Mouse (Mus musculus): Measurements from ENCODE around the gene Stk10. TPM values are rescaled to one million over a fixed set of nuclear protein-coding genes. Genes with fewer than 3 reads are reported as not detected.

The Stk10 gene
- 1.3 and 2.3 TPM in 2 replicates for polyA plus RNA-seq (2014; fragmentation: Nextera tagmentation; extraction: Ambion mirVana)

- peak within 1 kb of the TSS; percentile 55 for H3K4me3 ChIP-seq (ENCODE audit: low read depth, low read length)
- ATAC-seq (ENCODE audit: low FRiP score), result peak; percentile 85
- H3K27me3 ChIP-seq (ENCODE audit: control insufficient read depth, insufficient read depth, low read length), result peaks cover 11% of the 10 kb centered on the region
These were observed at the start of gene Stk10 for GRCm38 (mm10) chr11:32532765-32533481. Gene Stk10, plus strand, starts transcription at chr11:32533305.

GRCm38 (mm10) chr11:32485290-32485689 is 47.8 kb upstream of the Stk10 start:
- Histone ChIP-seq H3K9me3 (ENCODE audit: control insufficient read depth, low read length) (no peaks in the 10 kb centered on the region), H3K4me2 (replicated peaks; ENCODE audit: low read depth, low read length) (no peak overlapping the region), H3K27me3 (ENCODE audit: control insufficient read depth, insufficient read depth, low read length) (no peaks in the 10 kb centered on the region), H3K36me3 (ENCODE audit: control insufficient read depth, insufficient read depth, low read length) (no peaks in the 10 kb centered on the region), H3K27ac (ENCODE audit: low read depth, low read length) (no peak overlapping the region), H3K4me3 (ENCODE audit: low read depth, low read length) (no peak overlapping the region), H3K9ac (ENCODE audit: low read depth, low read length) (no peak overlapping the region), H3K4me1 (replicated peaks; ENCODE audit: control insufficient read depth, insufficient read depth, low read length) (no peaks in the 10 kb centered on the region)
- WGBS, result 74% methylated on average over 3 of the region's 3 CpGs
- ATAC-seq (ENCODE audit: low FRiP score) (no peak), DNase-seq (ENCODE audit: low spot score) (no peak)

More at GRCm38 (mm10) chr11:32532765-32533481, at the start of gene Stk10:
- Histone ChIP-seq H3K4me2 (replicated peaks; ENCODE audit: low read depth, low read length) (peak within 1 kb of the TSS; percentile 94), H3K4me1 (replicated peaks; ENCODE audit: control insufficient read depth, insufficient read depth, low read length) (no peaks in the 10 kb centered on the region), H3K9ac (ENCODE audit: low read depth, low read length) (peak within 1 kb of the TSS; percentile 66), H3K36me3 (ENCODE audit: control insufficient read depth, insufficient read depth, low read length) (no peaks in the 10 kb centered on the region), H3K9me3 (ENCODE audit: control insufficient read depth, low read length) (no peaks in the 10 kb centered on the region), H3K27ac (ENCODE audit: low read depth, low read length) (no peak within 1 kb of the TSS)
- under 1% methylated on average over 51 of the region's 82 CpGs for WGBS
- DNase-seq (ENCODE audit: low spot score), result peak; percentile 84

GRCm38 (mm10) chr11:32486621-32487020 is 46.5 kb upstream of the Stk10 start:
- Histone ChIP-seq H3K9me3 (ENCODE audit: control insufficient read depth, low read length) (no peaks in the 10 kb centered on the region), H3K4me1 (replicated peaks; ENCODE audit: control insufficient read depth, insufficient read depth, low read length) (no peaks in the 10 kb centered on the region)
- 57% methylated on average over 3 of the region's 3 CpGs for WGBS

GRCm38 (mm10) chr11:32487501-32487900 is 45.6 kb upstream of the Stk10 start:
- Histone ChIP-seq H3K27ac (ENCODE audit: low read depth, low read length) (no peak overlapping the region), H3K9ac (ENCODE audit: low read depth, low read length) (no peak overlapping the region), H3K4me2 (replicated peaks; ENCODE audit: low read depth, low read length) (no peak overlapping the region), H3K27me3 (ENCODE audit: control insufficient read depth, insufficient read depth, low read length) (no peaks in the 10 kb centered on the region), H3K4me1 (replicated peaks; ENCODE audit: control insufficient read depth, insufficient read depth, low read length) (no peaks in the 10 kb centered on the region), H3K36me3 (ENCODE audit: control insufficient read depth, insufficient read depth, low read length) (no peaks in the 10 kb centered on the region), H3K4me3 (ENCODE audit: low read depth, low read length) (no peak overlapping the region), H3K9me3 (ENCODE audit: control insufficient read depth, low read length) (no peaks in the 10 kb centered on the region)
- ATAC-seq (ENCODE audit: low FRiP score) (no peak), DNase-seq (ENCODE audit: low spot score) (no peak)
- WGBS, result 87% methylated on average over 3 of the region's 3 CpGs

More at GRCm38 (mm10) chr11:32486621-32487020, 46.5 kb upstream of the Stk10 start:
- H3K4me3 ChIP-seq (ENCODE audit: low read depth, low read length), result no peak overlapping the region
- no peaks in the 10 kb centered on the region for H3K36me3 ChIP-seq (ENCODE audit: control insufficient read depth, insufficient read depth, low read length)
- no peak overlapping the region for H3K4me2 ChIP-seq (replicated peaks; ENCODE audit: low read depth, low read length)
- ATAC-seq (ENCODE audit: low FRiP score), result no peak
- no peak overlapping the region for H3K27ac ChIP-seq (ENCODE audit: low read depth, low read length)
- H3K27me3 ChIP-seq (ENCODE audit: control insufficient read depth, insufficient read depth, low read length), result no peaks in the 10 kb centered on the region
- no peak overlapping the region for H3K9ac ChIP-seq (ENCODE audit: low read depth, low read length)
- no peak for DNase-seq (ENCODE audit: low spot score)

GRCm38 (mm10) chr11:32488344-32488743 is 44.8 kb upstream of the Stk10 start:
- no peak overlapping the region for H3K4me3 ChIP-seq (ENCODE audit: low read depth, low read length)
- H3K9ac ChIP-seq (ENCODE audit: low read depth, low read length), result no peak overlapping the region
- no peak overlapping the region for H3K27ac ChIP-seq (ENCODE audit: low read depth, low read length)
- H3K9me3 ChIP-seq (ENCODE audit: control insufficient read depth, low read length), result no peaks in the 10 kb centered on the region
- ATAC-seq (ENCODE audit: low FRiP score), result no peak
- no peaks in the 10 kb centered on the region for H3K36me3 ChIP-seq (ENCODE audit: control insufficient read depth, insufficient read depth, low read length)
- H3K27me3 ChIP-seq (ENCODE audit: control insufficient read depth, insufficient read depth, low read length), result no peaks in the 10 kb centered on the region
- H3K4me2 ChIP-seq (replicated peaks; ENCODE audit: low read depth, low read length), result no peak overlapping the region
- no peak for DNase-seq (ENCODE audit: low spot score)
- no peaks in the 10 kb centered on the region for H3K4me1 ChIP-seq (replicated peaks; ENCODE audit: control insufficient read depth, insufficient read depth, low read length)

GRCm38 (mm10) chr11:32488808-32489670 is 44.1 kb upstream of the Stk10 start:
- Histone ChIP-seq H3K27me3 (ENCODE audit: control insufficient read depth, insufficient read depth, low read length) (no peaks in the 10 kb centered on the region), H3K9me3 (ENCODE audit: control insufficient read depth, low read length) (no peaks in the 10 kb centered on the region), H3K36me3 (ENCODE audit: control insufficient read depth, insufficient read depth, low read length) (no peaks in the 10 kb centered on the region), H3K4me2 (replicated peaks; ENCODE audit: low read depth, low read length) (no peak overlapping the region), H3K9ac (ENCODE audit: low read depth, low read length) (no peak overlapping the region), H3K4me1 (replicated peaks; ENCODE audit: control insufficient read depth, insufficient read depth, low read length) (no peaks in the 10 kb centered on the region), H3K4me3 (ENCODE audit: low read depth, low read length) (no peak overlapping the region), H3K27ac (ENCODE audit: low read depth, low read length) (no peak overlapping the region)
- ATAC-seq (ENCODE audit: low FRiP score) (no peak), DNase-seq (ENCODE audit: low spot score) (no peak)
- 91% methylated on average over 5 of the region's 5 CpGs for WGBS

- no peaks in the 10 kb centered on the region for H3K9me3 ChIP-seq (ENCODE audit: control insufficient read depth, low read length)
- H3K27ac ChIP-seq (ENCODE audit: low read depth, low read length), result no peak overlapping the region
- H3K4me3 ChIP-seq (ENCODE audit: low read depth, low read length), result no peak overlapping the region
- no peaks in the 10 kb centered on the region for H3K4me1 ChIP-seq (replicated peaks; ENCODE audit: control insufficient read depth, insufficient read depth, low read length)
- ATAC-seq (ENCODE audit: low FRiP score) (no peak), DNase-seq (ENCODE audit: low spot score) (no peak)
- H3K27me3 ChIP-seq (ENCODE audit: control insufficient read depth, insufficient read depth, low read length), result no peaks in the 10 kb centered on the region
- 89% methylated on average over 2 of the region's 2 CpGs for WGBS
- H3K4me2 ChIP-seq (replicated peaks; ENCODE audit: low read depth, low read length), result no peak overlapping the region
- no peak overlapping the region for H3K9ac ChIP-seq (ENCODE audit: low read depth, low read length)
- H3K36me3 ChIP-seq (ENCODE audit: control insufficient read depth, insufficient read depth, low read length), result no peaks in the 10 kb centered on the region
These were observed 42.0 kb upstream of the Stk10 start for GRCm38 (mm10) chr11:32491079-32491478.

GRCm38 (mm10) chr11:32493312-32493711 is 39.8 kb upstream of the Stk10 start:
- Histone ChIP-seq H3K36me3 (ENCODE audit: control insufficient read depth, insufficient read depth, low read length) (no peaks in the 10 kb centered on the region), H3K9ac (ENCODE audit: low read depth, low read length) (no peak overlapping the region), H3K4me1 (replicated peaks; ENCODE audit: control insufficient read depth, insufficient read depth, low read length) (no peaks in the 10 kb centered on the region), H3K27me3 (ENCODE audit: control insufficient read depth, insufficient read depth, low read length) (no peaks in the 10 kb centered on the region), H3K27ac (ENCODE audit: low read depth, low read length) (no peak overlapping the region), H3K4me3 (ENCODE audit: low read depth, low read length) (no peak overlapping the region), H3K9me3 (ENCODE audit: control insufficient read depth, low read length) (no peaks in the 10 kb centered on the region), H3K4me2 (replicated peaks; ENCODE audit: low read depth, low read length) (no peak overlapping the region)
- DNase-seq (ENCODE audit: low spot score) (no peak), ATAC-seq (ENCODE audit: low FRiP score) (no peak)
